ENCODE assay signal across 21 mouse cellular contexts in genomic region chr7:64915121-64915520, GRCm38 (mm10). TPM values are rescaled to one million over a fixed set of nuclear protein-coding genes. Genes with fewer than 3 reads are reported as not detected.
DNase-seq lines count a peak whose midpoint lies in the region; ATAC-seq lines count a peak whose summit lies in the region.
"Had no signal": no experiment of that assay in that cellular context is flagged by ENCODE, and none has a peak within 500 bp of the region (broad histone marks: within the 10 kb centered on the region; RNA-seq: fewer than 3 reads in every experiment).

No protein-coding gene starts in this region.

- ATAC-seq in midbrain, embryonic 13.5 days: peak; percentile 38; the same call in 1 of the 2 replicates
- no peak for ATAC-seq in midbrain, embryonic 15.5 days (replicated peaks)
- ATAC-seq in forebrain, embryonic 16.5 days: peak; percentile 53; the same call in 1 of the 2 replicates

- no peak overlapping the region for H3K4me3 ChIP-seq in heart, embryonic 10.5 days
- no peak overlapping the region for H3K4me3 ChIP-seq in midbrain, embryonic 13.5 days (replicated peaks)
- no peak overlapping the region for H3K4me3 ChIP-seq in midbrain, embryonic 15.5 days
- H3K4me3 ChIP-seq in forebrain, embryonic 16.5 days (replicated peaks; ENCODE audit: low read length): no peak overlapping the region
- H3K4me3 ChIP-seq: embryonic facial prominence, embryonic 12.5 days; heart, adult 2 months; midbrain, embryonic 12.5 days; stomach, embryonic 15.5 days had no signal

- no peaks in the 10 kb centered on the region for H3K27me3 ChIP-seq in heart, embryonic 10.5 days (ENCODE audit: insufficient read depth, poor library complexity, severe bottlenecking)
- no peaks in the 10 kb centered on the region for H3K27me3 ChIP-seq in midbrain, embryonic 13.5 days
- no peaks in the 10 kb centered on the region for H3K27me3 ChIP-seq in midbrain, embryonic 15.5 days (replicated peaks)
- no peaks in the 10 kb centered on the region for H3K27me3 ChIP-seq in forebrain, embryonic 16.5 days (replicated peaks; ENCODE audit: control insufficient read depth, insufficient read depth, low read length)
- H3K27me3 ChIP-seq: embryonic facial prominence, embryonic 12.5 days; midbrain, embryonic 12.5 days; stomach, embryonic 15.5 days had no signal

- H3K27ac ChIP-seq in heart, embryonic 10.5 days: no peak overlapping the region
- no peak overlapping the region; the same call in 1 of the 2 replicates for H3K27ac ChIP-seq in midbrain, embryonic 13.5 days
- no peak overlapping the region; the same call in 1 of the 2 replicates for H3K27ac ChIP-seq in midbrain, embryonic 15.5 days
- H3K27ac ChIP-seq in forebrain, embryonic 16.5 days (ENCODE audit: low read length): no peak overlapping the region
- H3K27ac ChIP-seq: embryonic facial prominence, embryonic 12.5 days; heart, adult 2 months; midbrain, embryonic 12.5 days; stomach, embryonic 15.5 days had no signal

- peak; percentile 19 for DNase-seq in heart, embryonic 10.5 days (ENCODE audit: low spot score)
- no peak for DNase-seq in heart, adult 8-10 months (ENCODE audit: low spot score)
- DNase-seq in telencephalon, adult 2 months (ENCODE audit: low read depth, low spot score): peak; percentile 71
- DNase-seq in cerebellum, adult 11 months: no peak
- DNase-seq: adrenal gland, postnatal 25 days; cerebellum, adult 11-12 months; cerebellum, postnatal 36 days; heart, adult 2 months; kidney, adult 2 months; kidney, postnatal 14 days; left cerebral cortex, postnatal 4 days; lung, adult 2 months; lung, postnatal 36 days; right cerebral cortex, postnatal 14 days had no signal

- no peaks in the 10 kb centered on the region for H3K36me3 ChIP-seq in heart, embryonic 10.5 days
- no peaks in the 10 kb centered on the region for H3K36me3 ChIP-seq in midbrain, embryonic 13.5 days
- no peaks in the 10 kb centered on the region for H3K36me3 ChIP-seq in midbrain, embryonic 15.5 days (replicated peaks)
- H3K36me3 ChIP-seq in forebrain, embryonic 16.5 days (ENCODE audit: control insufficient read depth, insufficient read depth): no peaks in the 10 kb centered on the region
- H3K36me3 ChIP-seq: embryonic facial prominence, embryonic 12.5 days; midbrain, embryonic 12.5 days; stomach, embryonic 15.5 days had no signal

- no peaks in the 10 kb centered on the region for H3K9me3 ChIP-seq in heart, embryonic 10.5 days
- no peaks in the 10 kb centered on the region for H3K9me3 ChIP-seq in midbrain, embryonic 13.5 days
- no peaks in the 10 kb centered on the region for H3K9me3 ChIP-seq in midbrain, embryonic 15.5 days
- H3K9me3 ChIP-seq in forebrain, embryonic 16.5 days (ENCODE audit: control insufficient read depth, low read length): peaks cover 3% of the 10 kb centered on the region; the same call in 1 of the 2 replicates
- H3K9me3 ChIP-seq: embryonic facial prominence, embryonic 12.5 days; midbrain, embryonic 12.5 days; stomach, embryonic 15.5 days had no signal

- no peaks in the 10 kb centered on the region for H3K4me1 ChIP-seq in heart, embryonic 10.5 days
- H3K4me1 ChIP-seq in midbrain, embryonic 13.5 days (replicated peaks): peaks cover 16% of the 10 kb centered on the region
- peaks cover 10% of the 10 kb centered on the region; the same call in 1 of the 2 replicates for H3K4me1 ChIP-seq in midbrain, embryonic 15.5 days
- 0 out of 2 replicates have a peak, but pooled peaks cover 4% of the 10 kb centered on the region for H3K4me1 ChIP-seq in forebrain, embryonic 16.5 days (replicated peaks; ENCODE audit: control insufficient read depth, insufficient read depth, low read length)
- H3K4me1 ChIP-seq: embryonic facial prominence, embryonic 12.5 days; midbrain, embryonic 12.5 days; stomach, embryonic 15.5 days had no signal

- WGBS in heart, embryonic 10.5 days: 82% methylated on average over 2 of the region's 2 CpGs
- 46% methylated on average over 2 of the region's 2 CpGs for WGBS in midbrain, embryonic 13.5 days
- 27% methylated on average over 2 of the region's 2 CpGs for WGBS in midbrain, embryonic 15.5 days
- WGBS in forebrain, embryonic 16.5 days: 10% methylated on average over 2 of the region's 2 CpGs

- no peak overlapping the region for H3K9ac ChIP-seq in midbrain, embryonic 13.5 days (replicated peaks)
- H3K9ac ChIP-seq in midbrain, embryonic 15.5 days: no peak overlapping the region
- no peak overlapping the region for H3K9ac ChIP-seq in forebrain, embryonic 16.5 days (replicated peaks; ENCODE audit: low read depth, low read length)
- H3K9ac ChIP-seq: embryonic facial prominence, embryonic 12.5 days; midbrain, embryonic 12.5 days; stomach, embryonic 15.5 days had no signal

- H3K4me2 ChIP-seq in midbrain, embryonic 13.5 days (replicated peaks): no peak overlapping the region
- H3K4me2 ChIP-seq in midbrain, embryonic 15.5 days: no peak overlapping the region
- H3K4me2 ChIP-seq in forebrain, embryonic 16.5 days (ENCODE audit: low read length): no peak overlapping the region
- H3K4me2 ChIP-seq: embryonic facial prominence, embryonic 12.5 days; liver, embryonic 11.5 days; midbrain, embryonic 12.5 days; stomach, embryonic 15.5 days had no signal

RNA-seq across cellular contexts. Expression of gene Nsmce3, which starts 42.3 kb away (rescaled TPM):
- 8.1 and 10.5 TPM in 2 replicates for polyA plus RNA-seq in heart, embryonic 10.5 days (2016; fragmentation: Nextera tagmentation; extraction: Ambion mirVana)
- 1 to 10 TPM; 3.1 to 3.4 (median 3.2) TPM for total RNA-seq in heart, adult 8-10 months (2022)
- 10.5 and 10.7 TPM in 2 replicates for polyA plus RNA-seq in midbrain, embryonic 13.5 days (2015; fragmentation: Nextera tagmentation; extraction: Ambion mirVana)
- polyA plus RNA-seq in midbrain, embryonic 15.5 days (2015; fragmentation: Nextera tagmentation; extraction: Ambion mirVana): 10.1 and 10.5 TPM in 2 replicates
- 9.5 and 9.9 TPM in 2 replicates for polyA plus RNA-seq in forebrain, embryonic 16.5 days (2015; fragmentation: Nextera tagmentation; extraction: Ambion mirVana)

Comparison
In these comparisons a context has a peak if more than half of its experiments do, and no peak if none do; other contexts are left out.
1. DNase-seq: peak in heart, embryonic 10.5 days (single experiment) and telencephalon, adult 2 months (single experiment); none in heart, adult 8-10 months (single experiment) and cerebellum, adult 11 months (single experiment).